Comparison of ENCODE assay signal across 8 mouse cellular contexts in genomic region chr13:44731727-44732441, GRCm38 (mm10). TPM values are rescaled to one million over a fixed set of nuclear protein-coding genes. Genes with fewer than 3 reads are reported as not detected.
A peak's percentile ranks its signal among the peaks of the same experiment; 100 is the strongest.
DNase-seq lines count a peak whose midpoint lies in the region; ATAC-seq lines count a peak whose summit lies in the region.

No protein-coding gene starts in this region.

- peaks cover 27% of the 10 kb centered on the region for H3K4me1 ChIP-seq in hindbrain, embryonic 14.5 days (replicated peaks; ENCODE audit: control insufficient read depth, insufficient read depth, low read length)
- H3K4me1 ChIP-seq in midbrain, embryonic 11.5 days (ENCODE audit: control insufficient read depth, insufficient read depth, low read length), result peaks cover 37% of the 10 kb centered on the region

- no peaks in the 10 kb centered on the region for H3K36me3 ChIP-seq in hindbrain, embryonic 14.5 days (replicated peaks; ENCODE audit: control insufficient read depth, insufficient read depth)
- no peaks in the 10 kb centered on the region for H3K36me3 ChIP-seq in midbrain, embryonic 11.5 days (ENCODE audit: control insufficient read depth, insufficient read depth, low read length)

- intact Hi-C loops in left cerebral cortex, postnatal 4 days (cut with DNase I), result loop anchor here (10.0 kb wide), 1 partner anchor 497 kb away; no protein-coding TSS in a partner anchor

- DNase-seq in adrenal gland, postnatal 10 days, result peak; percentile 25
- DNase-seq in adrenal gland, postnatal 14 days, result no peak
- DNase-seq in right cerebral cortex, adult 2 months (ENCODE audit: low spot score in 2 of 2), result peak; percentile 12 to 34
- no peak for DNase-seq in right cerebral cortex, postnatal 14 days
- peak; percentile 45 for DNase-seq in hindbrain, embryonic 14.5 days (ENCODE audit: low spot score)
- peak; percentile 94 for DNase-seq in midbrain, embryonic 11.5 days (ENCODE audit: low spot score, missing footprints)
- peak; percentile 31 for DNase-seq in thymus, postnatal 4 days
- no peak for DNase-seq in left cerebral cortex, postnatal 4 days

- peak overlapping the region; percentile 88 for H3K9ac ChIP-seq in hindbrain, embryonic 14.5 days
- peak overlapping the region; percentile 76 for H3K9ac ChIP-seq in midbrain, embryonic 11.5 days (ENCODE audit: low read length)

- no peaks in the 10 kb centered on the region for H3K27me3 ChIP-seq in hindbrain, embryonic 14.5 days (ENCODE audit: control insufficient read depth, insufficient read depth, low read length)
- H3K27me3 ChIP-seq in midbrain, embryonic 11.5 days (ENCODE audit: control insufficient read depth, insufficient read depth, low read length), result no peaks in the 10 kb centered on the region

- H3K4me2 ChIP-seq in hindbrain, embryonic 14.5 days (replicated peaks), result peak overlapping the region; percentile 70
- H3K4me2 ChIP-seq in midbrain, embryonic 11.5 days, result peak overlapping the region; percentile 62

- no peak overlapping the region; the same call in 1 of the 2 replicates for H3K27ac ChIP-seq in hindbrain, embryonic 14.5 days
- no peak overlapping the region for H3K27ac ChIP-seq in midbrain, embryonic 11.5 days (ENCODE audit: low read depth, low read length)

- under 1% methylated on average over 16 of the region's 16 CpGs for WGBS in hindbrain, embryonic 14.5 days
- WGBS in midbrain, embryonic 11.5 days, result 0% methylated on average over 16 of the region's 16 CpGs

- peak overlapping the region; percentile 66 for H3K4me3 ChIP-seq in hindbrain, embryonic 14.5 days (replicated peaks; ENCODE audit: low read length)
- H3K4me3 ChIP-seq in midbrain, embryonic 11.5 days (ENCODE audit: low read depth, low read length), result peak overlapping the region; percentile 71

- H3K9me3 ChIP-seq in hindbrain, embryonic 14.5 days (ENCODE audit: control insufficient read depth, low read length), result no peaks in the 10 kb centered on the region
- no peaks in the 10 kb centered on the region for H3K9me3 ChIP-seq in midbrain, embryonic 11.5 days (ENCODE audit: control insufficient read depth, low read length)

- ATAC-seq in hindbrain, embryonic 14.5 days (ENCODE audit: low FRiP score), result no peak
- no peak for ATAC-seq in midbrain, embryonic 11.5 days (ENCODE audit: low FRiP score)

RNA-seq across cellular contexts. Expression of gene Jarid2, which starts 2.6 kb away (rescaled TPM):
- total RNA-seq in adrenal gland, postnatal 10 days (2021), result 10 to 100 TPM; 45.0 to 60.1 TPM
- 51.0 and 53.6 TPM in 2 replicates for total RNA-seq in adrenal gland, postnatal 14 days (2021)
- 24.4 and 27.2 TPM in 2 replicates for polyA plus RNA-seq in hindbrain, embryonic 14.5 days (2014; fragmentation: Nextera tagmentation; extraction: Ambion mirVana)
- polyA plus RNA-seq in midbrain, embryonic 11.5 days (2014; fragmentation: Nextera tagmentation; extraction: Ambion mirVana), result 37.4 and 42.5 TPM in 2 replicates
- 10 to 100 TPM; 46.3 to 46.9 TPM for total RNA-seq in left cerebral cortex, postnatal 4 days (2021)

Comparison
In these comparisons a context has a peak if more than half of its experiments do, and no peak if none do; other contexts are left out.
1. DNase-seq: peak in adrenal gland, postnatal 10 days (single experiment), right cerebral cortex, adult 2 months (2 of 2), hindbrain, embryonic 14.5 days (single experiment), midbrain, embryonic 11.5 days (single experiment) and thymus, postnatal 4 days (single experiment); none in adrenal gland, postnatal 14 days (single experiment), right cerebral cortex, postnatal 14 days (single experiment) and left cerebral cortex, postnatal 4 days (single experiment).